Mouse (Mus musculus): Measurements from ENCODE around the gene Exosc10. TPM values are rescaled to one million over a fixed set of nuclear protein-coding genes. Genes with fewer than 3 reads are reported as not detected.

Exosc10 gene
- total RNA-seq, 1 experiment: 78.4 TPM

DNA sequence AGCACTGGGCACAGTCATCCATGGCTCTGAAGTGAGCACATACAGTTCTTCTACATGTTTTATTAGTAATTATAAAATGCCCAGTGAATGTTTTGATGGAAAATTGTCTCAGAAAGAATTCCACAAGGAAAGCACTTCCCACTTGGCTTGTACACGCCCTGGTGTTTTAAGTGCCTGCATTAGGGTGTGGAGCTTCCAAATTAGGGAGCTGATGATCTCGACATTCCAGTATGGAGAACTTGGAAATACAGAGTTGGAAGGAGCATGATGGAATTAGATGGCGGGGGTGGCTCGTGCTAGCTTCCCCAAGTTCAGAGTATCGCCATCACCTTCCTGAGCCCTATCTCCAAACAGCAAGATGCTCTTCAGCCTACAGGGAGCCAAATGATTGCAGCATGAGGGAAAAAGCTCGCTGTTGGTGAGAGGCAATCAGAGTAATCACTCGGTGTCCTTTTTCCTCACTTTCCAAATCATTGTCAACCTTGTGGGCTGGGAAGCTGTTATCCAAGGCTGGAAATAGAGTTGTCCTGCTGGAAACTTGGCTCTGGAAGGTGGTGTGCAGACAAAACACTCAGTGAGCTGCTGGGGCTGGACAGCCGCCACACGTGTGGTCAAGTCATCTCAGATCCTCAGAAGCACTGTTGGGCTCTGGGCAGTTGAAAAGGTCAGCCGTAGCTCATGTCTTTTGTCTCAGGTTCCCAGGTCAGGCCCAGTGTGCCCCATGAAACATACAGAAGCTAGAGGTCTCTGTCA lies 30.9 kb upstream of the Exosc10 start:
- no peak overlapping the region for H3K9ac ChIP-seq (ENCODE audit: insufficient read depth, low read depth, low read length, poor library complexity, severe bottlenecking)

DNA sequence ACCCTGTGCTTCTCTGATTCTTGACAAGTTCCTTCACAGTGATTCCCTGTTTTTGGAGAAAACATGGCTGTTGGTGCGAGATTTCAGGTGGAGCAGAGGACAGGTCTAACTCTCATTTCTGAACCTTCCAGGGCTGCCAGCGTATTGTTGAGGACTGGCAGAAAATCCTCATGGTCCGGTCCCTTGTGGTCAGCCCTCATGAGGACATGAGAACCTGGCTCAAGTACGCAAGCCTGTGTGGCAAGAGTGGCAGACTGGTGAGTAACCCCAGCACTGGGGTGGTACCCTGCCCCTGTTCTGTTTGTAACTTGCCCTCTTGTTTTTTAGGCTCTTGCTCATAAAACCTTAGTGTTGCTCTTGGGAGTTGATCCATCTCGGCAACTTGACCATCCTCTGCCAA lies 27.9 kb upstream of the Exosc10 start:
- Histone ChIP-seq H3K4me1 (ENCODE audit: control insufficient read depth in 2 of 2, insufficient read depth in 2 of 2, low read length in 2 of 2, poor library complexity in 1 of 2) (no peaks in the 10 kb centered on the region), H3K4me3 (ENCODE audit: insufficient read depth in 1 of 2, low read depth in 1 of 2, low read length in 2 of 2, poor library complexity in 1 of 2, severe bottlenecking in 1 of 2) (no peak overlapping the region), H3K9ac (ENCODE audit: insufficient read depth, low read depth, low read length, poor library complexity, severe bottlenecking) (no peak overlapping the region), H3K36me3 (ENCODE audit: control insufficient read depth, insufficient read depth, low read length, poor library complexity, severe bottlenecking) (peaks cover 40% of the 10 kb centered on the region), H3K9me3 (ENCODE audit: control insufficient read depth, insufficient read depth, low read depth, low read length) (no peaks in the 10 kb centered on the region), H3K27ac (ENCODE audit: insufficient read depth, low read depth, low read length, poor library complexity, severe bottlenecking) (no peak overlapping the region)
- DNase-seq (ENCODE audit: low read depth, low spot score): no peak
- in situ Hi-C loops (cut with MboI; ENCODE audit: low sequenced_read_pairs in 2 of 2, unreplicated experiment in 2 of 2): no loop called here
- TF ChIP-seq CHD2 (IDR thresholded peaks at IDR 0.05; ENCODE audit: low read depth, low read length) (no peak), MAFK (IDR thresholded peaks at IDR 0.05; ENCODE audit: insufficient read depth, low read depth, low read length) (no peak), HCFC1 (IDR thresholded peaks at IDR 0.05; ENCODE audit: borderline replicate concordance, insufficient read depth, low read length) (no peak), ZC3H11A (IDR thresholded peaks at IDR 0.05; ENCODE audit: borderline replicate concordance, low read depth, low read length) (no peak), ZNF384 (IDR thresholded peaks at IDR 0.05; ENCODE audit: low read depth, low read length) (no peak)

More for the DNA sequence above, 30.9 kb upstream of the Exosc10 start:
- H3K9me3 ChIP-seq (ENCODE audit: control insufficient read depth, insufficient read depth, low read depth, low read length): no peaks in the 10 kb centered on the region
- H3K4me3 ChIP-seq (ENCODE audit: insufficient read depth in 1 of 2, low read depth in 1 of 2, low read length in 2 of 2, poor library complexity in 1 of 2, severe bottlenecking in 1 of 2): no peak overlapping the region
- peaks cover 34% of the 10 kb centered on the region for H3K36me3 ChIP-seq (ENCODE audit: control insufficient read depth, insufficient read depth, low read length, poor library complexity, severe bottlenecking)
- no peaks in the 10 kb centered on the region for H3K4me1 ChIP-seq (ENCODE audit: control insufficient read depth in 2 of 2, insufficient read depth in 2 of 2, low read length in 2 of 2, poor library complexity in 1 of 2)
- DNase-seq (ENCODE audit: low read depth, low spot score): no peak
- in situ Hi-C loops (cut with MboI; ENCODE audit: low sequenced_read_pairs in 2 of 2, unreplicated experiment in 2 of 2): no loop called here
- H3K27ac ChIP-seq (ENCODE audit: insufficient read depth, low read depth, low read length, poor library complexity, severe bottlenecking): no peak overlapping the region
- TF ChIP-seq ZNF384 (IDR thresholded peaks at IDR 0.05; ENCODE audit: low read depth, low read length) (no peak), ZC3H11A (IDR thresholded peaks at IDR 0.05; ENCODE audit: borderline replicate concordance, low read depth, low read length) (no peak), CHD2 (IDR thresholded peaks at IDR 0.05; ENCODE audit: low read depth, low read length) (no peak), MAFK (IDR thresholded peaks at IDR 0.05; ENCODE audit: insufficient read depth, low read depth, low read length) (no peak), HCFC1 (IDR thresholded peaks at IDR 0.05; ENCODE audit: borderline replicate concordance, insufficient read depth, low read length) (no peak)

DNA sequence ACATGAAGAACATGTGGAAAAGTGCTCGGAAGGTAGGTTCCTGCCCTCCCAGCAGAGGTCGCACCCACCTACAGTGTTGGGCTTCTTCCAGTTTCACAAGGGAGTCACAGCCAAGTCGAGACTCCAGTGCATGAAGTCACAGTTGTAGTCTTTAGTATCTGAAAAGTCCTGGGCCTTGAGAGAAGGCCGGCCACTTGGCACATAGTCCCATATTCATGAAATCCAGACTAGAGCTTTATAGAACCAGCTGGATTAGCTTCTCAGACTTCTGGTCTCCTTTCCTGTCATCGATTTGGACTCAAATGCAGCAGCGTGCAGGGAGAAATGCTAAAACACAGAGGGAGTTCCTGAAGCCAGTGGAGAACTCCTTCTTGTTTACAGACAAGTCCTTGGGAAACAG lies 27.5 kb upstream of the Exosc10 start:
- TF ChIP-seq HCFC1 (IDR thresholded peaks at IDR 0.05; ENCODE audit: borderline replicate concordance, insufficient read depth, low read length) (no peak), ZNF384 (IDR thresholded peaks at IDR 0.05; ENCODE audit: low read depth, low read length) (no peak), CHD2 (IDR thresholded peaks at IDR 0.05; ENCODE audit: low read depth, low read length) (no peak), MAFK (IDR thresholded peaks at IDR 0.05; ENCODE audit: insufficient read depth, low read depth, low read length) (no peak), ZC3H11A (IDR thresholded peaks at IDR 0.05; ENCODE audit: borderline replicate concordance, low read depth, low read length) (no peak)
- in situ Hi-C loops (cut with MboI; ENCODE audit: low sequenced_read_pairs in 2 of 2, unreplicated experiment in 2 of 2): no loop called here
- no peak for DNase-seq (ENCODE audit: low read depth, low spot score)
- Histone ChIP-seq H3K36me3 (ENCODE audit: control insufficient read depth, insufficient read depth, low read length, poor library complexity, severe bottlenecking) (peaks cover 37% of the 10 kb centered on the region), H3K4me3 (ENCODE audit: insufficient read depth in 1 of 2, low read depth in 1 of 2, low read length in 2 of 2, poor library complexity in 1 of 2, severe bottlenecking in 1 of 2) (no peak overlapping the region), H3K27ac (ENCODE audit: insufficient read depth, low read depth, low read length, poor library complexity, severe bottlenecking) (no peak overlapping the region), H3K4me1 (ENCODE audit: control insufficient read depth in 2 of 2, insufficient read depth in 2 of 2, low read length in 2 of 2, poor library complexity in 1 of 2) (no peaks in the 10 kb centered on the region), H3K9me3 (ENCODE audit: control insufficient read depth, insufficient read depth, low read depth, low read length) (no peaks in the 10 kb centered on the region), H3K9ac (ENCODE audit: insufficient read depth, low read depth, low read length, poor library complexity, severe bottlenecking) (no peak overlapping the region)

DNA sequence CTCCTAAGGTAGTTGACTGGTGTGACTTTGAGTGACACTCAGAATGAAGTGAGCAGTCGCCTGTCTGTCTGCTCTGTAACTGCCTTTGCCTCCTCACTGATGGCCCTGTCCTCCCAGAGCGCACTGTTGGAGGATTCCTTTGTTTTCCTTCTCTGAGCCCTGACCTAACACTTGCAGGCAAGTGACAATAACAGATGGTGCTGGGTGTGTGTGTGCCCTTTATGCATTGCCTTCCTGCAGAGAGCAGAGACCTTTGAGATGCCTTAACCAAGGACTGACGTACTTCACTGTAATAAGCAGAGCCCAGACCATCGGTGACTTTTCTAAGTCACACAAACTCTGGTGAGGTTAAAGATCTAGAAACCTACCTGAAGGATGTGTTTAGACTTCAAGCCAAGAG lies 26.9 kb upstream of the Exosc10 start:
- in situ Hi-C loops (cut with MboI; ENCODE audit: low sequenced_read_pairs in 2 of 2, unreplicated experiment in 2 of 2): no loop called here
- TF ChIP-seq MAFK (IDR thresholded peaks at IDR 0.05; ENCODE audit: insufficient read depth, low read depth, low read length) (no peak), CHD2 (IDR thresholded peaks at IDR 0.05; ENCODE audit: low read depth, low read length) (no peak), ZNF384 (IDR thresholded peaks at IDR 0.05; ENCODE audit: low read depth, low read length) (no peak), HCFC1 (IDR thresholded peaks at IDR 0.05; ENCODE audit: borderline replicate concordance, insufficient read depth, low read length) (no peak), ZC3H11A (IDR thresholded peaks at IDR 0.05; ENCODE audit: borderline replicate concordance, low read depth, low read length) (no peak)
- Histone ChIP-seq H3K27ac (ENCODE audit: insufficient read depth, low read depth, low read length, poor library complexity, severe bottlenecking) (no peak overlapping the region), H3K9ac (ENCODE audit: insufficient read depth, low read depth, low read length, poor library complexity, severe bottlenecking) (no peak overlapping the region), H3K4me1 (ENCODE audit: control insufficient read depth in 2 of 2, insufficient read depth in 2 of 2, low read length in 2 of 2, poor library complexity in 1 of 2) (no peaks in the 10 kb centered on the region), H3K9me3 (ENCODE audit: control insufficient read depth, insufficient read depth, low read depth, low read length) (no peaks in the 10 kb centered on the region), H3K36me3 (ENCODE audit: control insufficient read depth, insufficient read depth, low read length, poor library complexity, severe bottlenecking) (peaks cover 32% of the 10 kb centered on the region), H3K4me3 (ENCODE audit: insufficient read depth in 1 of 2, low read depth in 1 of 2, low read length in 2 of 2, poor library complexity in 1 of 2, severe bottlenecking in 1 of 2) (no peak overlapping the region)
- no peak for DNase-seq (ENCODE audit: low read depth, low spot score)
